Comparison of ENCODE assay signal across 16 mouse cellular contexts in the genomic region with DNA sequence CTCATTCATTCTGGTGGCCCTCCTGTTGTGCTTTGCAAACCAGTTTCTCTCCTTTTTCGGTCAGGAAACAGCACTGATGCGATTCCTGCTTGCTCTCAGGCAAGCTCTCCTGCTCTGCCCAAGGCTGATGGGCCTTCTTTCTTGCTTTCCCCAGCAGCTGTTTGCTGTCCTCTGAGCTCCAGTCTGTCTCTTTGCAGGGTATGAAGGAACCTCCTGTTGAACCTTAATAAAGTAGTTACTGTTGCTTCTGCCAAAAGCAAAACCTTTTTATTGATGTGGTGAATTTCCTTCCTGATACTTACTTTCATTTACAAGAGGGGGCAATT. TPM values are rescaled to one million over a fixed set of nuclear protein-coding genes. Genes with fewer than 3 reads are reported as not detected.
DNase-seq lines count a peak whose midpoint lies in the region; TF ChIP-seq lines count a peak whose summit lies in the region.
"Had no signal": no experiment of that assay in that cellular context is flagged by ENCODE, and none has a peak within 500 bp of the region (broad histone marks: within the 10 kb centered on the region; RNA-seq: fewer than 3 reads in every experiment).

No protein-coding gene starts in this region.

- H3K4me1 ChIP-seq in midbrain, embryonic 10.5 days = peaks cover 24% of the 10 kb centered on the region
- H3K4me1 ChIP-seq in olfactory bulb, adult 2 months (ENCODE audit: control insufficient read depth, insufficient read depth, low read length) = peaks cover 11% of the 10 kb centered on the region
- H3K4me1 ChIP-seq: heart, embryonic 10.5 days; lung, embryonic 15.5 days had no signal

- no peak for TF ChIP-seq CTCF in olfactory bulb, adult 2 months (IDR thresholded peaks at IDR 0.05; ENCODE audit: insufficient read depth, low read depth, low read length)

- intact Hi-C loops in left cerebral cortex, postnatal 4 days (cut with DNase I) = no loop called here

- H3K36me3 ChIP-seq in midbrain, embryonic 10.5 days = no peaks in the 10 kb centered on the region
- H3K36me3 ChIP-seq: heart, embryonic 10.5 days; limb, embryonic 12.5 days; lung, embryonic 15.5 days had no signal

- peak; percentile 23 to 29 for DNase-seq in cerebellum, postnatal 10 days
- no peak for DNase-seq in cerebellum, adult 8-10 months
- DNase-seq in left cerebral cortex, postnatal 4 days = peak; percentile 6
- no peak for DNase-seq in left cerebral cortex, adult 8-10 months (ENCODE audit: low spot score in 2 of 2)
- peak; percentile 14 for DNase-seq in midbrain, embryonic 10.5 days (ENCODE audit: low spot score)
- DNase-seq in kidney, adult 11 months = no peak
- DNase-seq in lung, adult 18-20 months = no peak
- DNase-seq: gastrocnemius, postnatal 10 days; kidney, postnatal 25 days; spleen, adult 18-20 months had no signal

- H3K27ac ChIP-seq in midbrain, embryonic 10.5 days (replicated peaks) = peak overlapping the region; percentile 67
- H3K27ac ChIP-seq in olfactory bulb, adult 2 months (ENCODE audit: insufficient read depth, low read depth, low read length) = peak overlapping the region; percentile 88
- H3K27ac ChIP-seq: heart, embryonic 10.5 days; limb, embryonic 12.5 days; lung, embryonic 15.5 days had no signal

- no peaks in the 10 kb centered on the region for H3K27me3 ChIP-seq in midbrain, embryonic 10.5 days (ENCODE audit: low read depth, poor library complexity, severe bottlenecking)
- H3K27me3 ChIP-seq: limb, embryonic 12.5 days; lung, embryonic 15.5 days had no signal

- no peaks in the 10 kb centered on the region for H3K9me3 ChIP-seq in midbrain, embryonic 10.5 days (replicated peaks)
- H3K9me3 ChIP-seq: heart, embryonic 10.5 days; limb, embryonic 12.5 days; lung, embryonic 15.5 days had no signal

- no peak overlapping the region for H3K4me3 ChIP-seq in midbrain, embryonic 10.5 days
- no peak overlapping the region for H3K4me3 ChIP-seq in olfactory bulb, adult 2 months (ENCODE audit: insufficient read depth, low read depth, low read length)
- H3K4me3 ChIP-seq: heart, embryonic 10.5 days; limb, embryonic 12.5 days; lung, embryonic 15.5 days had no signal

- 3% methylated on average over 2 of the region's 2 CpGs for WGBS in midbrain, embryonic 10.5 days
- WGBS in olfactory bulb, adult 2 months = 14% methylated on average over 2 of the region's 2 CpGs

- TF ChIP-seq POLR2A in olfactory bulb, adult 2 months (IDR thresholded peaks at IDR 0.05; ENCODE audit: insufficient read depth, low read depth, low read length) = no peak

RNA-seq across cellular contexts. Expression of a gene that starts 57.0 kb away (rescaled TPM):
- total RNA-seq in left cerebral cortex, postnatal 4 days (2021) = 1 to 10 TPM; 6.9 to 7.7 TPM
- total RNA-seq in left cerebral cortex, adult 8-10 months (2022) = 100 to 1,000 TPM; 191 to 219 (median 203) TPM
- 1.3 and 2.7 TPM in 2 replicates for polyA plus RNA-seq in midbrain, embryonic 10.5 days (2016; fragmentation: Nextera tagmentation; extraction: Ambion mirVana)
- polyA plus RNA-seq in olfactory bulb, adult 2 months (2012; ENCODE audit: insufficient read depth, insufficient read length, low replicate concordance, missing spikeins) = not detected in 2 replicates
- total RNA-seq: ES-E14; gastrocnemius, postnatal 10 days; hematopoietic stem cell, adult 5-6 weeks had no signal

Comparison
In these comparisons a context has a peak if more than half of its experiments do, and no peak if none do; other contexts are left out.
1. DNase-seq: peak in cerebellum, postnatal 10 days (2 of 2), left cerebral cortex, postnatal 4 days (single experiment) and midbrain, embryonic 10.5 days (single experiment); none in cerebellum, adult 8-10 months (single experiment), left cerebral cortex, adult 8-10 months (0 of 2), kidney, adult 11 months (single experiment) and lung, adult 18-20 months (0 of 2).
2. RNA of a gene that starts 57.0 kb away (total RNA-seq): 191 to 219 TPM in left cerebral cortex, adult 8-10 months; 6.9 to 7.7 TPM in left cerebral cortex, postnatal 4 days; every median in the first group is over 10 times any median in the second.